Mouse (Mus musculus) liver, postnatal 0 days (tissue): ENCODE measurements around the gene Lamb1.

Experiments used
- CTCF ChIP-seq: sonication (generic); IDR thresholded peaks from 2 replicates; pipeline ENCODE4 v1.5.1; 2016; ENCODE audit warnings: antibody characterized with exemption, low read depth
- EP300 ChIP-seq: IDR thresholded peaks from 2 replicates; pipeline ENCODE4 v1.6.1; 2016; ENCODE audit warnings: antibody characterized with exemption, low read depth, mild to moderate bottlenecking

DNA sequence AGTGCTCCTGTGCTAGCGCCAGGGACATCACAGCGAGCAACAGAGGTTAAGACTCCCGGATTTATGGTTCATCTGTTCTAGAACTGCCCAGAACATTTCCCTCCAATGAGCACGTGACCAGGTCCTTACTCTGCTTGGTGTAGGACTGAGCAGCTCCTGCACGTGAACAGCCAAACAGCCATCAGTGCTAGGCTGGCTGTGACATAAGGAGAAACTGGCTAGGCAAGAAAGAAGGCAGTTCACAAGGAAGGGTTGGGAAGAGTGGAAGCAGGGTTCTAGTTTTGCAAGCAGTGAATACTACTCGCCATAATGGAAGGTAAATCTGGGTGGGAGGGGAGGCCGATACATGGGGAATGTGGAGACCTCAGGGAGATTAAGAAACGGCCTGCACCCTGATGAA is 10.1 kb upstream of the Lamb1 start:
- no peak for TF ChIP-seq CTCF
- TF ChIP-seq EP300: no peak
